In the genomic region with DNA sequence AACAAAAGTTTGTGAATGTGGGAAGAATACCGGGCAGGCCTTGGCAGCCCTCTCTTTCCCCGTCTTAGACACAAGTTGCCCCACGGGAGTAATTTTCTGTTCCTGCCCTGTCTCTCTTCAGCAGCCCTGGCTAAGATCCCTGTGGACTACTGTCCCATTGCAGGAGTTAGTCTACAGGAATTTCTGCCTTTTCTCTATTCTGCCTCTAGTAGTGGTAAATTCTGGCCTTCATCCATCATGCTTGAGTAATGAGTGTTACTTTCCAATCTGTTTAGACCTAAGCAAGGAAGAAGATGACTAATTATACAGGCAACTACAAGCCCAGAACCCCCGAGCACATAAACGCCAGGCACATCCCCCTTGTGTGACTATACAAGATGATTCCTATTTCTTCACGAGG, we compare ENCODE assay signal across 19 mouse cellular contexts.
DNase-seq lines count a peak whose midpoint lies in the region; TF ChIP-seq lines count a peak whose summit lies in the region.
"Had no signal": no experiment of that assay in that cellular context is flagged by ENCODE, and none has a peak within 500 bp of the region (broad histone marks: within the 10 kb centered on the region; RNA-seq: fewer than 3 reads in every experiment).

No protein-coding gene starts in this region.

- no peaks in the 10 kb centered on the region for H3K79me2 ChIP-seq in myocyte (ENCODE audit: control insufficient read depth, insufficient read depth)

- no peaks in the 10 kb centered on the region for H3K27me3 ChIP-seq in myocyte (ENCODE audit: control insufficient read depth, insufficient read depth, insufficient read length)
- H3K27me3 ChIP-seq: CH12.LX; embryonic facial prominence, embryonic 15.5 days; forebrain, embryonic 12.5 days; heart, embryonic 12.5 days; intestine, embryonic 15.5 days had no signal

- H3K36me3 ChIP-seq in myocyte (ENCODE audit: control insufficient read depth, insufficient read depth) = peaks cover 5% of the 10 kb centered on the region
- H3K36me3 ChIP-seq: embryonic facial prominence, embryonic 15.5 days; forebrain, embryonic 12.5 days; heart, embryonic 12.5 days; intestine, embryonic 15.5 days had no signal

- TF ChIP-seq POLR2A in myocyte (IDR thresholded peaks at IDR 0.05; ENCODE audit: insufficient read length, low read depth) = no peak

- no peak overlapping the region for H3ac ChIP-seq in myocyte (ENCODE audit: control insufficient read depth, insufficient read length)

- peak; percentile 18 to 35 for DNase-seq in heart, adult 18-20 months
- no peak for DNase-seq in heart, postnatal 14 days
- DNase-seq in 3134 (ENCODE audit: extremely low read depth, insufficient read length, low spot score) (peak; percentile 77), adipocyte (ENCODE audit: low spot score) (peak; percentile 88)
- no peak for DNase-seq in thymus, adult 18-20 months
- DNase-seq in kidney, adult 11 months = no peak
- DNase-seq: adrenal gland, postnatal 10 days; cerebellum, adult 11 months; cerebellum, adult 8-10 months; cerebellum, postnatal 14 days; embryo, embryonic 11 days; gastrocnemius, postnatal 10 days had no signal

- peak overlapping the region; percentile 31 for H3K4me2 ChIP-seq in myocyte (ENCODE audit: low read depth)
- H3K4me2 ChIP-seq: embryonic facial prominence, embryonic 15.5 days; forebrain, embryonic 12.5 days; heart, embryonic 12.5 days; hindbrain, embryonic 14.5 days; intestine, embryonic 15.5 days had no signal

- no peak overlapping the region for H3K4me3 ChIP-seq in myocyte
- H3K4me3 ChIP-seq: embryonic facial prominence, embryonic 15.5 days; forebrain, embryonic 12.5 days; heart, embryonic 12.5 days; intestine, embryonic 15.5 days had no signal

- intact Hi-C loops in heart, postnatal 14 days (cut with DNase I) = no loop called here

TF ChIP-seq in myocyte, 11 proteins besides CTCF, POLR2A, EP300 and RAD21:
- TF ChIP-seq MAX (IDR thresholded peaks at IDR 0.05; ENCODE audit: low read depth) = no peak

Comparison
In these comparisons a context has a peak if more than half of its experiments do, and no peak if none do; other contexts are left out.
1. DNase-seq: peak in heart, adult 18-20 months (2 of 2), 3134 (single experiment) and adipocyte (single experiment); none in heart, postnatal 14 days (0 of 2), thymus, adult 18-20 months (0 of 2) and kidney, adult 11 months (single experiment).